Mouse (Mus musculus) CD4-positive naive resting alpha-beta T cell, adult 76 days (primary cell): ENCODE measurements around the gene Celf6. TPM values are rescaled to one million over a fixed set of nuclear protein-coding genes. Genes with fewer than 3 reads are reported as not detected.

ENCODE experiments used
- total RNA-seq: library from RNA; stranded (reverse); gene quantifications from one replicate; pipeline ENCODE4 v1.2.4, GENCODE M21; 2023

The Celf6 gene
- total RNA-seq, result not detected

GRCm38 (mm10) chr9:59577844-59578504 is at the start of gene Celf6:
Gene Celf6, plus strand, starts transcription at chr9:59577917.

GRCm38 (mm10) chr9:59539441-59540137 is 38.1 kb upstream of the Celf6 start, which contains the start of the genes Hexa and Tmem202:
Gene Hexa, plus strand, starts transcription at chr9:59539540.
Gene Tmem202, minus strand, starts transcription at chr9:59539847.

GRCm38 (mm10) chr9:59616622-59617306 is 39.0 kb downstream of the Celf6 start, which contains the start of gene Parp6:
Gene Parp6, plus strand, starts transcription at chr9:59617284.

GRCm38 (mm10) chr9:59655958-59656634 is 78.4 kb downstream of the Celf6 start, which contains the start of gene Pkm:
Gene Pkm, plus strand, starts transcription at chr9:59656368.

Other genes with a start within 250 kb of the Celf6 start
- gene Bbs4, start 224.4 kb upstream of the Celf6 start, total RNA-seq, result 7.1 TPM
- gene Arih1, start 91.3 kb upstream of the Celf6 start, total RNA-seq, result 222 TPM
- gene Hexa, start 38.4 kb upstream of the Celf6 start, total RNA-seq, result 34.6 TPM
- not detected for gene Tmem202, start 38.1 kb upstream of the Celf6 start, total RNA-seq
- gene Parp6, start 39.4 kb downstream of the Celf6 start, total RNA-seq, result 65.6 TPM
- 408 TPM for gene Pkm, start 78.5 kb downstream of the Celf6 start, total RNA-seq
- gene Gramd2, start 102.2 kb downstream of the Celf6 start, total RNA-seq, result not detected
- gene Senp8, start 172.8 kb downstream of the Celf6 start, total RNA-seq, result 1.3 TPM
- gene Myo9a, start 173.0 kb downstream of the Celf6 start, total RNA-seq, result 16.4 TPM